Mouse (Mus musculus) brown adipose tissue, adult 24 weeks (tissue): Measurements from ENCODE around the gene Tbx10. TPM values are rescaled to one million over a fixed set of nuclear protein-coding genes. Genes with fewer than 3 reads are reported as not detected.

ENCODE experiments used
- H3K27ac ChIP-seq: fragments of 200-500 bp; replicated peaks from 2 replicates; pipeline ENCODE4 v1.5.1; 2012; ENCODE audit warnings: low read depth, mild to moderate bottlenecking, low read length
- H3K4me1 ChIP-seq: fragments of 200-500 bp; 2 replicates; pipeline ENCODE4 v1.6.1; 2012; ENCODE audit warnings: low read length, mixed read lengths; ENCODE audit not compliant: control insufficient read depth, insufficient read depth, insufficient read length
- H3K4me3 ChIP-seq: fragments of 200-500 bp; 2 replicates; pipeline ENCODE4 v1.5.1; 2012; ENCODE audit warnings: low read depth, mild to moderate bottlenecking, low read length, moderate library complexity; ENCODE audit not compliant: insufficient read depth
- polyA plus RNA-seq: library from polyadenylated mRNA; stranded (reverse); fragments of >200 nt; gene quantifications from 2 replicates; pipeline ENCODE4 v1.2.4, GENCODE M21; 2012; ENCODE audit not compliant: missing spikeins, insufficient read depth, insufficient read length

Tbx10 gene
- polyA plus RNA-seq, 1 experiment = not detected

GRCm38 (mm10) chr19:4005091-4005490 is 12.5 kb downstream of the Tbx10 start:
- Histone ChIP-seq H3K4me3 (no peak overlapping the region), H3K27ac (no peak overlapping the region), H3K4me1 (peaks cover 5% of the 10 kb centered on the region)

- Histone ChIP-seq H3K27ac (no peak overlapping the region), H3K4me1 (peaks cover 4% of the 10 kb centered on the region), H3K4me3 (no peak overlapping the region)
These were observed 13.4 kb downstream of the Tbx10 start for GRCm38 (mm10) chr19:4005971-4006370.

GRCm38 (mm10) chr19:4011086-4011485 is 18.5 kb downstream of the Tbx10 start:
- H3K27ac ChIP-seq = no peak overlapping the region
- 0 out of 2 replicates have a peak overlapping the region, but pooled peaks have one; percentile 3 for H3K4me3 ChIP-seq
- no peaks in the 10 kb centered on the region for H3K4me1 ChIP-seq

GRCm38 (mm10) chr19:4012432-4013022 is 20.0 kb downstream of the Tbx10 start, which contains the start of gene Ndufv1:
Ndufv1 (minus strand) TSS chr19:4012806.
- no peaks in the 10 kb centered on the region for H3K4me1 ChIP-seq
- H3K27ac ChIP-seq = peak within 1 kb of the TSS; percentile 91
- H3K4me3 ChIP-seq = peak within 1 kb of the TSS; percentile 86

- no peak overlapping the region for H3K27ac ChIP-seq
These were observed 20.5 kb downstream of the Tbx10 start for GRCm38 (mm10) chr19:4013066-4013465.

GRCm38 (mm10) chr19:4014802-4015201 is 22.2 kb downstream of the Tbx10 start:
- Histone ChIP-seq H3K27ac (no peak overlapping the region), H3K4me3 (no peak overlapping the region), H3K4me1 (no peaks in the 10 kb centered on the region)

More at GRCm38 (mm10) chr19:4013066-4013465, 20.5 kb downstream of the Tbx10 start:
- Histone ChIP-seq H3K4me3 (peak overlapping the region; percentile 50), H3K4me1 (no peaks in the 10 kb centered on the region)

- Histone ChIP-seq H3K4me3 (no peak overlapping the region), H3K4me1 (no peaks in the 10 kb centered on the region), H3K27ac (no peak overlapping the region)
These were observed 23.1 kb downstream of the Tbx10 start for GRCm38 (mm10) chr19:4015635-4016034.

- no peaks in the 10 kb centered on the region for H3K4me1 ChIP-seq
- no peak overlapping the region for H3K4me3 ChIP-seq
- H3K27ac ChIP-seq = no peak overlapping the region
These were observed 25.5 kb downstream of the Tbx10 start for GRCm38 (mm10) chr19:4017921-4018587.

GRCm38 (mm10) chr19:4018743-4019583 is 26.4 kb downstream of the Tbx10 start:
- H3K4me1 ChIP-seq = no peaks in the 10 kb centered on the region
- H3K27ac ChIP-seq = no peak overlapping the region
- no peak overlapping the region for H3K4me3 ChIP-seq

GRCm38 (mm10) chr19:4023185-4023584 is 30.6 kb downstream of the Tbx10 start:
- Histone ChIP-seq H3K27ac (peak overlapping the region; percentile 39; the same call in 1 of the 2 replicates), H3K4me3 (no peak overlapping the region), H3K4me1 (no peaks in the 10 kb centered on the region)

GRCm38 (mm10) chr19:4027576-4027975 is 35.0 kb downstream of the Tbx10 start:
- no peak overlapping the region for H3K27ac ChIP-seq
- H3K4me3 ChIP-seq = no peak overlapping the region
- H3K4me1 ChIP-seq = no peaks in the 10 kb centered on the region

- Histone ChIP-seq H3K4me3 (no peak overlapping the region), H3K27ac (no peak overlapping the region), H3K4me1 (peaks cover 5% of the 10 kb centered on the region; the same call in 1 of the 2 replicates)
These were observed 40.1 kb downstream of the Tbx10 start for GRCm38 (mm10) chr19:4032668-4033067.

- Histone ChIP-seq H3K27ac (no peak overlapping the region), H3K4me1 (peaks cover 6% of the 10 kb centered on the region; the same call in 1 of the 2 replicates), H3K4me3 (no peak overlapping the region)
These were observed 40.7 kb downstream of the Tbx10 start for GRCm38 (mm10) chr19:4033298-4033697.

- H3K4me1 ChIP-seq = peaks cover 8% of the 10 kb centered on the region; the same call in 1 of the 2 replicates
- no peak overlapping the region for H3K4me3 ChIP-seq
- no peak overlapping the region for H3K27ac ChIP-seq
These were observed 41.2 kb downstream of the Tbx10 start for GRCm38 (mm10) chr19:4033742-4034141.
